Mouse (Mus musculus) ovary, postnatal 10 days (tissue): ENCODE measurements at regions not wholly inside any gene's neighbourhood (a gene's known extent, or its start where the extent isn't known, plus 50 kb on each side); places are given as distances from the start of the nearest gene placed in this dataset.

Source experiments
- DNase-seq: peaks from one replicate; pipeline ENCODE4 v3.0.0; 2022; ENCODE audit warnings: low spot score

- DNase-seq: no peak
Measured at GRCm38 (mm10) chr7:72501431-72501830, 195.0 kb upstream of the Mctp2 start.

- no peak for DNase-seq
Measured at GRCm38 (mm10) chr7:72503756-72504155, 197.3 kb upstream of the Mctp2 start.

- DNase-seq: no peak
Measured at GRCm38 (mm10) chr7:72504268-72504667, 197.9 kb upstream of the Mctp2 start.

- no peak for DNase-seq
Measured at GRCm38 (mm10) chr7:72505732-72506460, 199.5 kb upstream of the Mctp2 start.

- no peak for DNase-seq
Measured at GRCm38 (mm10) chr7:72507946-72508345, 201.5 kb upstream of the Mctp2 start.

GRCm38 (mm10) chr7:72510116-72510515 is 203.7 kb upstream of the Mctp2 start:
- no peak for DNase-seq

- DNase-seq: no peak
Measured at GRCm38 (mm10) chr7:72513446-72513845, 207.0 kb upstream of the Mctp2 start.

- no peak for DNase-seq
Measured at GRCm38 (mm10) chr7:72514851-72515250, 208.4 kb upstream of the Mctp2 start.

- no peak for DNase-seq
Measured at GRCm38 (mm10) chr7:72518421-72518972, 212.1 kb upstream of the Mctp2 start.

GRCm38 (mm10) chr7:72519359-72520115 is 213.1 kb upstream of the Mctp2 start:
- no peak for DNase-seq

GRCm38 (mm10) chr7:72528873-72529272 is 222.5 kb upstream of the Mctp2 start:
- DNase-seq: no peak

GRCm38 (mm10) chr7:72538288-72538687 is 231.9 kb upstream of the Mctp2 start:
- DNase-seq: no peak

GRCm38 (mm10) chr7:72539915-72540314 is 233.5 kb upstream of the Mctp2 start:
- DNase-seq: no peak

- no peak for DNase-seq
Measured at GRCm38 (mm10) chr7:72541521-72542478, 235.4 kb upstream of the Mctp2 start.

GRCm38 (mm10) chr7:72543501-72543900 is 237.1 kb upstream of the Mctp2 start:
- DNase-seq: no peak

GRCm38 (mm10) chr7:72543946-72544345 is 237.5 kb upstream of the Mctp2 start:
- no peak for DNase-seq

GRCm38 (mm10) chr7:72567378-72567777 is 261.0 kb upstream of the Mctp2 start:
- DNase-seq: no peak

- no peak for DNase-seq
Measured at GRCm38 (mm10) chr7:72569177-72569576, 262.8 kb upstream of the Mctp2 start.

- no peak for DNase-seq
Measured at GRCm38 (mm10) chr7:72574316-72574715, 267.9 kb upstream of the Mctp2 start.

GRCm38 (mm10) chr7:72584427-72584826 is 278.0 kb upstream of the Mctp2 start:
- DNase-seq: no peak

GRCm38 (mm10) chr7:72589241-72589668 is 282.8 kb upstream of the Mctp2 start:
- DNase-seq: no peak
